Mouse (Mus musculus) G1E (cell line): ENCODE measurements around the gene Nsd1. TPM values are rescaled to one million over a fixed set of nuclear protein-coding genes. Genes with fewer than 3 reads are reported as not detected.

Experiments used
- ATAC-seq: 2 replicates; pipeline ENCODE4 v1.8.0; 2016; ENCODE audit warnings: mild to moderate bottlenecking; ENCODE audit not compliant: insufficient number of reproducible peaks, poor library complexity, low FRiP score, severe bottlenecking; ENCODE audit errors: extremely low read depth
- DNase-seq: peaks from one replicate; pipeline ENCODE4 v3.0.0; 2012; ENCODE audit warnings: low spot score
- H3K27me3 ChIP-seq: 2 replicates; pipeline ENCODE4 v1.6.1; 2012; ENCODE audit warnings: mild to moderate bottlenecking, low read length, inconsistent platforms; ENCODE audit not compliant: insufficient read depth
- H3K36me3 ChIP-seq: replicated peaks from 2 replicates; pipeline ENCODE3; 2012; ENCODE audit warnings: mild to moderate bottlenecking, inconsistent platforms
- H3K4me1 ChIP-seq: 2 replicates; pipeline ENCODE4 v1.6.1; 2012; ENCODE audit warnings: low read depth, low read length, inconsistent platforms, mixed read lengths; ENCODE audit not compliant: insufficient read depth
- H3K4me3 ChIP-seq: 2 replicates; pipeline ENCODE4 v1.5.1; 2012; ENCODE audit warnings: low read depth, mild to moderate bottlenecking, inconsistent platforms, low read length, moderate library complexity, mixed read lengths
- H3K9me3 ChIP-seq: replicated peaks from 2 replicates; pipeline ENCODE4 v1.6.1; 2012; ENCODE audit warnings: inconsistent platforms
- CTCF ChIP-seq: IDR thresholded peaks from 2 replicates; pipeline ENCODE4 v1.5.1; 2012; ENCODE audit warnings: low read depth, low read length, inconsistent platforms, mixed read lengths
- GATA1 ChIP-seq: IDR thresholded peaks from 2 replicates; pipeline ENCODE4 v1.6.1; 2012; ENCODE audit warnings: borderline replicate concordance, low read length, inconsistent platforms, mixed read lengths
- GATA2 ChIP-seq: IDR thresholded peaks from 2 replicates; pipeline ENCODE4 v1.6.1; 2012; ENCODE audit warnings: low read depth, low read length, inconsistent platforms, borderline replicate concordance
- POLR2AphosphoS5 ChIP-seq: IDR thresholded peaks from 2 replicates; pipeline ENCODE4 v1.6.1; 2012; ENCODE audit warnings: low read depth, low read length, inconsistent platforms; ENCODE audit not compliant: insufficient replicate concordance
- TAL1 ChIP-seq: conservative IDR thresholded peaks from 2 replicates; pipeline ENCODE4 v1.6.1; 2012; ENCODE audit warnings: low read depth, low read length, inconsistent platforms, mixed read lengths
- polyA plus RNA-seq: library from polyadenylated mRNA; stranded (reverse); fragments of >175 nt; gene quantifications from 2 replicates; pipeline ENCODE4 v1.2.3, GENCODE M21; 2012
- total RNA-seq, 2 experiments: library from RNA; stranded (forward) in 1 of 2; stranded (reverse) in 1 of 2; fragments of 200-1000 nt in 1 of 2; fragments of >200 nt in 1 of 2; fragmentation: Nextera tagmentation in 1 of 2; gene quantifications; 2 replicates each; pipeline ENCODE4 v1.2.3; 2014 to 2017

The Nsd1 gene
- 99.3 and 111 TPM in 2 replicates for total RNA-seq (2014; fragmentation: Nextera tagmentation)
- total RNA-seq (2017) = 52.9 and 64.1 TPM in 2 replicates
- 11.6 and 14.8 TPM in 2 replicates for polyA plus RNA-seq

DNA sequence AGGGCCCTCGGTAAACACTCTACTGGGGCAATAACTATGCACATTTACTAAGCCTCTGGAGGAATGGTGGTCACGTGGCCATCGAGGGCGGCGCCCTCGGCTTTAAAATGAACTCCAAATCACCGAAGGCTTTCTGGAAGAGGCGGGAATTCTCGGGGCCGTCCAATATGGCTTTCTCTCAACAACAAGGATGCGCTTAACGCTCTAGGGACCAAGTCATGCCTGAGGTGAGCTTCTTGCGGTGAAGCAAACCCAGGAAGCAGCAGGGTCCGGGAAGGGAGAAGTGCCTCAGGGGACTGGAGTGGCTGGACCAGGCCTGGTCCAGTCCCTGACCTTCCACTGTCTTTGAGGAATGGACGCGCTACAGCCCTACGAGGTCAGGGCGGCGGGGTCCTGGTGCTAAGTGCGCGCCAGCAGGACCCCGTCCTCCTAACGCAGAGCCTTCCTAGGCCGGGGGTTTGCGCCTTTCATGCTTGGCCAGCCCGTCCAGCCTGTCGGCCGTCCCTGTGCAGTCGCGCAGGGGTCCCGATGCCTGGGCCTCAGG lies at the start of gene Nsd1:
Gene Nsd1 (plus strand): TSS at position 134 of the 544 bp plus-strand sequence.
- Histone ChIP-seq H3K4me3 (peak within 1 kb of the TSS; percentile 88; the same call in 1 of the 2 replicates), H3K27me3 (peaks cover 12% of the 10 kb centered on the region; the same call in 1 of the 2 replicates), H3K4me1 (peaks cover 29% of the 10 kb centered on the region), H3K9me3 (peaks cover 27% of the 10 kb centered on the region), H3K36me3 (peaks cover 14% of the 10 kb centered on the region)
- DNase-seq (no peak), ATAC-seq (no peak)
- TF ChIP-seq POLR2AphosphoS5 (no peak), CTCF (no peak), TAL1 (no peak)

- Histone ChIP-seq H3K36me3 (no peaks in the 10 kb centered on the region), H3K27me3 (peaks cover 29% of the 10 kb centered on the region), H3K4me3 (no peak overlapping the region), H3K4me1 (peaks cover 8% of the 10 kb centered on the region; the same call in 1 of the 2 replicates), H3K9me3 (no peaks in the 10 kb centered on the region)
- TF ChIP-seq POLR2AphosphoS5 (no peak), GATA1 (no peak), TAL1 (no peak), GATA2 (no peak), CTCF (no peak)
- no peak for DNase-seq
- ATAC-seq = no peak
Measured at GRCm38 (mm10) chr13:55162365-55162764, 47.2 kb upstream of the Nsd1 start.

GRCm38 (mm10) chr13:55163553-55163952 lies 46.0 kb upstream of the Nsd1 start:
- no peak overlapping the region for H3K4me3 ChIP-seq
- DNase-seq (no peak), ATAC-seq (no peak)
- H3K36me3 ChIP-seq = no peaks in the 10 kb centered on the region
- no peaks in the 10 kb centered on the region for H3K9me3 ChIP-seq
- TF ChIP-seq TAL1 = no peak
- TF ChIP-seq GATA1 = no peak
- no peak for TF ChIP-seq GATA2
- no peak for TF ChIP-seq POLR2AphosphoS5
- no peak for TF ChIP-seq CTCF
- H3K4me1 ChIP-seq = peaks cover 8% of the 10 kb centered on the region; the same call in 1 of the 2 replicates
- peaks cover 33% of the 10 kb centered on the region for H3K27me3 ChIP-seq

GRCm38 (mm10) chr13:55165831-55166339 lies 43.7 kb upstream of the Nsd1 start:
- Histone ChIP-seq H3K36me3 (no peaks in the 10 kb centered on the region), H3K9me3 (no peaks in the 10 kb centered on the region), H3K27me3 (peaks cover 34% of the 10 kb centered on the region), H3K4me3 (no peak overlapping the region), H3K4me1 (peaks cover 8% of the 10 kb centered on the region; the same call in 1 of the 2 replicates)
- no peak for ATAC-seq
- TF ChIP-seq CTCF (no peak), GATA1 (no peak), TAL1 (no peak), POLR2AphosphoS5 (no peak), GATA2 (no peak)
- no peak for DNase-seq

DNA sequence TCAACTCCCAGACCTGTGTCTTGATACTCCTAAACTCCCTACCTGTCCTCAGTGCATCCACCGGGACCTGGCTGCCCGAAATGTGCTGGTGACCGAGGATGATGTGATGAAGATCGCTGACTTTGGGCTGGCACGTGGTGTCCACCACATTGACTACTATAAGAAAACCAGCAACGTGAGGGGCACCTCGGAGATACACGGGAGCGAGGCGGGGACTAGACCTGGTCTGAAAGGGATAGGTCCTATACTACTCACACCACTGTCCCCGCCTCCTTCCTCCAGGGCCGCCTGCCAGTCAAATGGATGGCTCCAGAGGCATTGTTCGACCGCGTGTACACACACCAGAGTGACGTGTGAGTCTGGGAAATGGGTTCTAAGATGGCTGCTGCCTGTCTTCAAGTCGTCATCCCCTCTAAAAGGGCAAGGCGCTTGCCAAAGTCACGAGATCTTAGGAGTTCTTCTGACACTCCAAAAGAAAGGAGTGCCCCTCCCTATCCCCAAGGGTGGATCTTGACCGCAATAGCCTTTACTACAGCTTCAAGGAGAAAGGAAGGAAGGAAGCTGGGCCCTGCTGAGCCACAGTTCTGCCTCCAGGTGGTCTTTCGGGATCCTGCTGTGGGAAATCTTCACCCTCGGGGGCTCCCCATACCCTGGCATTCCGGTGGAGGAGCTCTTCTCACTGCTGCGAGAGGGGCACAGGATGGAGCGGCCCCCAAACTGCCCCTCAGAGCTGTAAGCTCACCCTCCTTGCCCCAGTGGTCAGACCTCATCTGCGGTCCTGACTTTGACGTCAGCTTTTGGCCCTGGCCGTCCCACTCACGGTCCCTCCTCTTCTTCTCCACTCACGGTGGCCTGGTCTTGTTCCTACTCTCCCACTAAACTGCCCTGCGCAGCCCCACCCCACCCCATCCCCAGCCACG lies 42.5 kb upstream of the Nsd1 start:
- peaks cover 32% of the 10 kb centered on the region for H3K27me3 ChIP-seq
- no peaks in the 10 kb centered on the region for H3K9me3 ChIP-seq
- no peaks in the 10 kb centered on the region for H3K36me3 ChIP-seq
- H3K4me1 ChIP-seq = peaks cover 8% of the 10 kb centered on the region
- TF ChIP-seq GATA1 = no peak
- H3K4me3 ChIP-seq = no peak overlapping the region
- DNase-seq (no peak), ATAC-seq (no peak)

DNA sequence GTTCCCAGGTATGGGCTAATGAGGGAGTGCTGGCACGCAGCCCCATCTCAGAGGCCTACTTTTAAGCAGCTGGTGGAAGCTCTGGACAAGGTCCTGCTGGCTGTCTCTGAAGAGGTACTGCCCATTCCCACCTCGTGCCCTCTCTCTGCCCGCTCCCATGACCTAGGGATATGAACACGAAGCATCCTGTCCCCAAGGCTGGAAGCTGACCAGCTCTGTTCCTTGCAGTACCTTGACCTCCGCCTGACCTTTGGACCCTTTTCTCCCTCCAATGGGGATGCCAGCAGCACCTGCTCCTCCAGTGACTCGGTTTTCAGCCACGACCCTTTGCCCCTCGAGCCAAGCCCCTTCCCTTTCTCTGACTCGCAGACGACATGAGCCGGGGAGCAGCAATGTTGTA lies 41.8 kb upstream of the Nsd1 start:
- no peak overlapping the region for H3K4me3 ChIP-seq
- peaks cover 8% of the 10 kb centered on the region for H3K4me1 ChIP-seq
- no peak for TF ChIP-seq POLR2AphosphoS5
- TF ChIP-seq TAL1 = no peak
- no peak for TF ChIP-seq GATA2
- no peak for TF ChIP-seq GATA1
- TF ChIP-seq CTCF = no peak
- H3K27me3 ChIP-seq = peaks cover 39% of the 10 kb centered on the region
- ATAC-seq (no peak), DNase-seq (no peak)
- H3K9me3 ChIP-seq = no peaks in the 10 kb centered on the region
- no peaks in the 10 kb centered on the region for H3K36me3 ChIP-seq
